Mouse (Mus musculus) CH12.LX (cell line): Measurements from ENCODE around the gene Oxct1. TPM values are rescaled to one million over a fixed set of nuclear protein-coding genes. Genes with fewer than 3 reads are reported as not detected.

Experiments used
- DNase-seq: peaks from one replicate; pipeline ENCODE4 v3.0.0-alpha.2; 2013; ENCODE audit errors: extremely low read depth
- H3K27ac ChIP-seq: 2 replicates; pipeline ENCODE4 v1.5.1; 2012; ENCODE audit warnings: low read depth, mild to moderate bottlenecking, control low read depth, moderate library complexity; ENCODE audit not compliant: insufficient read depth
- H3K27me3 ChIP-seq: replicated peaks from 2 replicates; pipeline ENCODE3; 2012; ENCODE audit warnings: inconsistent platforms
- H3K36me3 ChIP-seq, 2 experiments: replicated peaks in 1 of 2; 2 replicates each; pipeline versions ENCODE3 to v1.6.1; 2012; ENCODE audit warnings: inconsistent platforms in 1 of 2, low read length in 1 of 2, mild to moderate bottlenecking in 1 of 2, mixed read lengths in 1 of 2, moderate library complexity in 1 of 2; ENCODE audit not compliant: control insufficient read depth in 1 of 2, insufficient read depth in 1 of 2
- H3K4me1 ChIP-seq, 2 experiments: 2 replicates each; pipeline ENCODE4 v1.6.1; 2012; ENCODE audit warnings: inconsistent platforms in 1 of 2, moderate library complexity in 1 of 2; ENCODE audit not compliant: insufficient read depth in 2 of 2, control insufficient read depth in 1 of 2
- H3K4me2 ChIP-seq: 2 replicates; pipeline ENCODE4 v1.6.1; 2012; ENCODE audit warnings: low read depth, mild to moderate bottlenecking, control low read depth; ENCODE audit not compliant: poor library complexity, insufficient read depth, severe bottlenecking
- H3K4me3 ChIP-seq, 3 experiments: fragments of 150-350 bp in 1 of 3; sonication (generic) in 1 of 3; replicated peaks in 1 of 3; 2 replicates each; pipeline versions ENCODE3 to v1.5.1; 2011 to 2012; ENCODE audit warnings: low read depth in 2 of 3, low read length in 2 of 3, mild to moderate bottlenecking in 2 of 3, moderate library complexity in 2 of 3, control low read depth in 1 of 3, improper control_type of control experiment in 1 of 3, inconsistent platforms in 1 of 3, mixed read lengths in 1 of 3; ENCODE audit not compliant: poor library complexity in 1 of 3
- H3K79me2 ChIP-seq: replicated peaks from 2 replicates; pipeline ENCODE4 v1.6.1; 2012; ENCODE audit warnings: mild to moderate bottlenecking, moderate library complexity; ENCODE audit not compliant: control insufficient read depth, poor library complexity, insufficient read depth, severe bottlenecking; ENCODE audit errors: extremely low read depth
- H3K9ac ChIP-seq: 2 replicates; pipeline ENCODE4 v1.6.1; 2012; ENCODE audit warnings: low read depth, mild to moderate bottlenecking, control low read depth, moderate library complexity; ENCODE audit not compliant: insufficient read depth
- H3K9me3 ChIP-seq: replicated peaks from 2 replicates; pipeline ENCODE3; 2012; ENCODE audit warnings: low read length, inconsistent platforms, mixed read lengths
- BHLHE40 ChIP-seq: IDR thresholded peaks from 2 replicates; pipeline ENCODE4 v1.6.1; 2011; ENCODE audit warnings: mild to moderate bottlenecking, low read depth, low read length, improper control_type of control experiment
- ELF1 ChIP-seq: IDR thresholded peaks from 2 replicates; pipeline ENCODE4 v1.6.1; 2014; ENCODE audit warnings: low read depth, mild to moderate bottlenecking, inconsistent platforms, low read length, improper control_type of control experiment
- JUN ChIP-seq: IDR thresholded peaks from 2 replicates; pipeline ENCODE4 v1.6.1; 2011; ENCODE audit warnings: low read depth, mild to moderate bottlenecking, low read length, improper control_type of control experiment, moderate library complexity; ENCODE audit not compliant: insufficient read depth
- MAX ChIP-seq: IDR thresholded peaks from 2 replicates; pipeline ENCODE4 v1.6.1; 2011; ENCODE audit warnings: low read length, improper control_type of control experiment
- MXI1 ChIP-seq: IDR thresholded peaks from 2 replicates; pipeline ENCODE4 v1.6.1; 2011; ENCODE audit warnings: mild to moderate bottlenecking, low read depth, low read length, improper control_type of control experiment
- MYC ChIP-seq: IDR thresholded peaks from 2 replicates; pipeline ENCODE4 v1.6.1; 2011; ENCODE audit warnings: low read depth, mild to moderate bottlenecking, improper control_type of control experiment, low read length
- POLR2A ChIP-seq: IDR thresholded peaks from 2 replicates; pipeline ENCODE4 v1.6.1; 2011; ENCODE audit warnings: low read depth, mild to moderate bottlenecking, improper control_type of control experiment, low read length
- SMC3 ChIP-seq: IDR thresholded peaks from 2 replicates; pipeline ENCODE4 v1.6.1; 2011; ENCODE audit warnings: low read depth, low read length, improper control_type of control experiment
- TBP ChIP-seq: conservative IDR thresholded peaks from 2 replicates; pipeline ENCODE4 v1.6.1; 2011; ENCODE audit warnings: low read depth, low read length, improper control_type of control experiment
- USF2 ChIP-seq: conservative IDR thresholded peaks from 2 replicates; pipeline ENCODE4 v1.6.1; 2011; ENCODE audit warnings: low read depth, low read length, improper control_type of control experiment
- ZKSCAN1 ChIP-seq: IDR thresholded peaks from 2 replicates; pipeline ENCODE4 v1.6.1; 2012; ENCODE audit warnings: low read depth, inconsistent platforms, low read length, improper control_type of control experiment, borderline replicate concordance
- ZNF384 ChIP-seq: IDR thresholded peaks from 2 replicates; pipeline ENCODE4 v1.6.1; 2012; ENCODE audit warnings: low read depth, low read length, improper control_type of control experiment, inconsistent platforms
- dilution Hi-C: fragments of 300-500 bp; cut with MboI; formaldehyde crosslinking; loops from 2 replicates; pipeline ENCODE4 v1.14.3; 2020; ENCODE audit warnings: low sequenced_read_pairs; ENCODE audit not compliant: extremely low pct_unique_long_range_greater_than_20kb, extremely low pct_ligation_motif_present
- in situ Hi-C: fragments of 300-500 bp; cut with MboI; formaldehyde crosslinking; loops from 3 replicates; pipeline ENCODE4 v1.14.3; 2019; ENCODE audit warnings: low sequenced_read_pairs, low pct_ligation_motif_present, low pct_unique_long_range_greater_than_20kb, mixed read lengths
- polyA plus RNA-seq: library from polyadenylated mRNA; unstranded; fragments of >175 nt; gene quantifications from 2 replicates; pipeline ENCODE4 v1.2.1, GENCODE M21; 2012; ENCODE audit warnings: low read depth; ENCODE audit not compliant: insufficient read length
- total RNA-seq, 2 experiments: library from RNA; depleted of rRNA; stranded (reverse); fragments of 300-350 nt in 1 of 2; fragments of >200 nt in 1 of 2; gene quantifications; 2 replicates each; pipeline ENCODE4 v1.2.3; 2012 to 2014

Gene Oxct1
- total and polyA plus RNA-seq, 3 experiments: 101 to 127 (median 105) TPM

DNA sequence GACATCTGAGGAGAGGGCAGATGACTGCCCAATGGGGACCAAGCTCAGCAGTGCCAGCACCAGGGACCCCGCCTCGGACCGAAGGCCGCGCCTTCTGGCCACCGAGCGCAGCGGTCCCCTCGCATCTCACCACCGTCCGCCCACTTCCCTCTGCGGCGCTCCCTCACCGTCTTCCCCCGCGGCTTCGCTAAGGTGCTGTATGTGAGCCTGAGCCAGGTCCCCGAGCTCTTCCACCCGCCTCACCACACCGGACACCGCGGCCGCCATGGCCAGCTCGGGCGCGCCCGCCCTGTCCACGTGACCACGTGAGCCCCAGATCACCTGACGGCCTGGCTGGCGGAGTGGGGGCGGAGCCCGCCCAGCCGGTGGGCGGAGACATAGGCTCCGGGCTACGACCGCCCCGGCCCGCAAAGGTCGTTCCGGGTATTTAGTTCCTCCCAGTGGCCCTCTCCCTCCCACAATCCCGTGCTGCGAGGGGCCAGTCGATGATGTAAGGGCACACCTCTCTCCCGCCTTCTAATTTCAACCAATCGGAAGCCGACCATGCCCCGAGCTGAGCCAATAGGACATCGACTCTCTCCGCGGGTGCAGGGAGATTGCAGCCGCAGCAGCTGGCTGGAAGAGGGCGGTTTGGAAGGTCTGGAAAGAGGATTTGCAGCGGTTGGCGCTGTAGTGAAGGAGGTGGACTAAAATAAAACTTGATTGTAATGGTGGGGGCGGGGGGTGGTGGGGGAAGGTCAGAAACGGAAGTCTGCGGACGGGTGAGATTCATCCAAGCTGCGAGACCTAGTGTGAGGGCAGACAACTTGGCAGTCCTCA, 30.5 kb upstream of the Oxct1 start, which contains the start of gene AW549877 (continued):
- TF ChIP-seq MAX: peak; percentile 94

DNA sequence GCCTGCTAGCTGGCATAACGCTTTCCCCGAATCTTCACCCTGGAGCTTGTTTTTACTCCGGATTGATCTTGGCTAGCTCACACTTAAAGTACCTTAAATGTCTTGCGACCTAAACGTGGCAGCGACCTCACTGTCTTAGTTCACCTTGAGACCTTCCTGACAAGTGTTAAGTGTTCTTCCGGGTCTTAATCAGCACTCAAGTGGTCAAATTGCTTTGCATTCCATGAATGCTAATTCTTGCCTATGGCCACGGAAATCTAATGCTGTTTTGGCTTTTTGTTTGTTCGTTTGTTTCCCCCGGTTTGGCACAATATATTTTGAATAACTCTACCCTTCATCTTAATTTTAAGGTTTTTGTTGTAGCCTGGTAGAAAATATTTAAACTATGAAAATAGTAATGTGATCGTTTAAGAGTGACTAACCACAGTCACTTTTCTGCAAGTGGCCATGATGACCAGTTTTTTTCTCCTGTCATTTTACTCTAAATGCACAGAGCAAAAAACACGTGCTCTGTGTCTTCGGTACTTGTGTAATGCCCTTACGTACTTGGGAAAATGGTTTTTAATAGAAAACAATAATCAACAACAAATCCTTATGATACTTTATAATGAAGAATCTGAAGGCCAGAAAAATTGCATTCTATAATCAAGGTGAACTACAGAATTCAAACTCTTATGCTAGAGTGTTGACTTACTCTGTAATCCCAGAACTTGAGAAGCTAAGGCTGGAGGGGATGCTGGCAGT, 29.7 kb upstream of the Oxct1 start:
- no peak for DNase-seq
- H3K36me3 ChIP-seq: peaks cover 7 to 10% of the 10 kb centered on the region in 2 experiments
- H3K27ac ChIP-seq: peak overlapping the region; percentile 94
- H3K4me1 ChIP-seq: peaks cover 3 to 18% of the 10 kb centered on the region in 2 experiments; a peak in 3 of 4 replicates
- H3K27me3 ChIP-seq: no peaks in the 10 kb centered on the region
- in situ Hi-C loops (no loop called here), dilution Hi-C loops (no loop called here)
- no peaks in the 10 kb centered on the region for H3K9me3 ChIP-seq
- TF ChIP-seq TBP (peak; percentile 86), MXI1 (no peak), MAX (peak; percentile 78), MYC (peak; percentile 62), ELF1 (peak; percentile 53), SMC3 (no peak), POLR2A (peak; percentile 68; the same call in 1 of the 2 replicates), JUN (no peak), ZKSCAN1 (no peak), USF2 (no peak)
- peak overlapping the region; percentile 56 to 64 (median 63) for H3K4me3 ChIP-seq
- peak overlapping the region; percentile 80 for H3K9ac ChIP-seq
- peaks cover 6% of the 10 kb centered on the region; the same call in 1 of the 2 replicates for H3K79me2 ChIP-seq
- H3K4me2 ChIP-seq: peak overlapping the region; percentile 67

DNA sequence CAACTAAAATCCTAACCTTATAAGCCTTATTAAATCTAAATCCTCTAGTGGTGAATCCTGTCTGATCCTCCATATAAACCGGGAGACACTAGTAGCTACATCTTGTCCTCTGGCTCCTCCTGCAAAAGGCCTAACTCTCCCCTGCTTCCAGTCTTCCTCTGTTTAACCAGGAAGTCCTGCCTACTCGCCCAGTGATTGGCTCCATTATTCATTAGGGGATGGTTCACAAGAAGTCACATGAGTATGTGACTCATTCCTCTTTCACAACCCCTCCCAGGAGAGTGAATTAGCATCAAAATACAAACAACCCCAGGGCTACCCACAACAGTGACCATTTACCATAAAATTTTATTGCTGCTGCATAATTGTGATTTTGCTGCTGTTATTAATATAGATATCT, 27.0 kb upstream of the Oxct1 start:
- no peak for DNase-seq
- Histone ChIP-seq H3K79me2 (no peaks in the 10 kb centered on the region; the same call in 1 of the 2 replicates), H3K4me2 (no peak overlapping the region), H3K4me3 (no peak overlapping the region), H3K9ac (no peak overlapping the region), H3K36me3 (no peaks in the 10 kb centered on the region), H3K4me1 (peaks cover 3 to 9% of the 10 kb centered on the region in 2 experiments; a peak in 3 of 4 replicates), H3K27me3 (no peaks in the 10 kb centered on the region), H3K27ac (no peak overlapping the region), H3K9me3 (no peaks in the 10 kb centered on the region)
- dilution Hi-C loops (no loop called here), in situ Hi-C loops (no loop called here)
- TF ChIP-seq ZNF384: no peak
- TF ChIP-seq POLR2A: no peak
- peak; percentile 47; the same call in 1 of the 2 replicates for TF ChIP-seq ELF1
- TF ChIP-seq BHLHE40: 0 out of 2 replicates have a peak, but pooled peaks have one; percentile 15
